Mouse (Mus musculus) ES-E14 (cell line): ENCODE data around the gene Basp1. TPM values are rescaled to one million over a fixed set of nuclear protein-coding genes. Genes with fewer than 3 reads are reported as not detected.

Experiments
- total RNA-seq: library from RNA; depleted of rRNA; stranded (reverse); fragments of 300-350 nt; gene quantifications from 2 replicates; pipeline ENCODE4 v1.2.3, GENCODE M21; 2012; rRNA removed

The Basp1 gene
- total RNA-seq, 1 experiment, result 120 TPM

Other genes with a start within 250 kb of the Basp1 start
- 133 and 162 TPM in 2 replicates for gene Myo10, start 208.8 kb upstream of the Basp1 start, total RNA-seq